Mouse (Mus musculus) lung, postnatal 0 days (tissue): ENCODE measurements around the gene Serpinb1c.
A peak's percentile ranks its signal among the peaks of the same experiment; 100 is the strongest.

Experiments
- CTCF ChIP-seq: IDR thresholded peaks from 2 replicates; pipeline ENCODE4 v1.5.1; 2016; ENCODE audit warnings: antibody characterized with exemption, mild to moderate bottlenecking
- EP300 ChIP-seq: IDR thresholded peaks from 2 replicates; pipeline ENCODE4 v1.6.1; 2016; ENCODE audit warnings: antibody characterized with exemption, mild to moderate bottlenecking, control low read depth

DNA sequence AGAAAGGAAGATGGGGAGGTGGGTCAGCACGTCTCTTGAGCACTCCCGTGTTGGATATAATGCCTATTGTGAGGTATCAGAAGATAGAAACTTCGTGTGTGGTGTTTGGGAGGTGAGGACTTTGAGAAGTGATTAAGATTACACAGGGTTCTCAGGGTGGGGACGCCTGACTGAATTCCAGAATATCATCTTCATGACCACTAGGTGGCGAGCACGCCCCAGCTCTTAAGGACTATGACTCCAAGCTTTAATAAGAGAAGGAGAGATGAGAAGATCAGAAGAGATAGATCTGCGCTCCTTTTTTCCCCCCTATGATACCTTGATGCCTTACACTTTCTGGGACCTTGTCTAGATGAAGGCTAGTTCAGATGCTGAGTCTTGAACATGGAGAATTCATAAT lies 46.0 kb downstream of the Serpinb1c start:
- peak; percentile 84 for TF ChIP-seq CTCF
- TF ChIP-seq EP300: no peak
